Mouse (Mus musculus) limb, embryonic 10.5 days (tissue): ENCODE data around the gene Ube4a. TPM values are rescaled to one million over a fixed set of nuclear protein-coding genes. Genes with fewer than 3 reads are reported as not detected.

Source experiments
- DNase-seq: peaks from one replicate; pipeline ENCODE4 v3.0.0-alpha.2; 2017; ENCODE audit warnings: low spot score
- H3K27ac ChIP-seq: fragments of 300-500 bp; sonication (generic); 2 replicates; pipeline ENCODE4 v1.5.1; 2016; ENCODE audit warnings: mild to moderate bottlenecking
- H3K27me3 ChIP-seq: fragments of 300-500 bp; sonication (generic); 2 replicates; pipeline ENCODE4 v1.6.1; 2016; ENCODE audit warnings: low read depth, mild to moderate bottlenecking; ENCODE audit not compliant: poor library complexity, severe bottlenecking
- H3K36me3 ChIP-seq: fragments of 300-500 bp; sonication (generic); 2 replicates; pipeline ENCODE4 v1.6.1; 2016; ENCODE audit warnings: mild to moderate bottlenecking, moderate library complexity
- H3K4me1 ChIP-seq: fragments of 300-500 bp; sonication (generic); 2 replicates; pipeline ENCODE4 v1.6.1; 2016
- H3K4me3 ChIP-seq: fragments of 300-500 bp; sonication (generic); 2 replicates; pipeline ENCODE4 v1.5.1; 2016; ENCODE audit warnings: mild to moderate bottlenecking, moderate library complexity
- H3K9me3 ChIP-seq: fragments of 300-500 bp; sonication (generic); replicated peaks from 2 replicates; pipeline ENCODE4 v1.6.1; 2016; ENCODE audit warnings: mild to moderate bottlenecking
- WGBS: fragments of 180-500 bp; shearing (Covaris S2); methylation state at CpG from one replicate; pipeline ENCODE4 v1.1.7; 2016; 5-methylcytosine and 5-hydroxymethylcytosine counted together
- polyA plus RNA-seq: library from polyadenylated mRNA; unstranded; fragments of >200 nt; fragmentation: Nextera tagmentation; extraction: Ambion mirVana; gene quantifications from 2 replicates; pipeline ENCODE4 v1.2.1, GENCODE M21; 2016

Gene Ube4a
- polyA plus RNA-seq, 1 experiment from 2014 or later, result 24.2 TPM

DNA sequence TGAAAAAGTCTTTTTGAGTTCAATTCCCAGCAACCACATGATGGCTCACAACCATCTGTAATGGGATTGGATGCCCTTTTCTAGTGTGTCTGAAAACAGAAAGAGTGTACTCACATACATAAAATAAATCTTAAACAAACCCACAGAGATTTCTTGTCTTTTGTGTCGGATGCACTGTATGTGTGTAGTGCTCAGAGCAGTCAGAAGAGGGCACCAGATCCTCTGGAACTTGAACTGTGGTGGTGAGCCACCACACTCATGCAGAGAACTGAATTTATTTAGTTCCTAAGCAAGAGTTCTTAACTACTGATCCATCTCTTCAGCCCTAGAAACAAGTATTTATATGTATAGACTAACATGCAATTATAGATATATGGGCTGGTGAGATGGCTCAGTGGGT is 49.2 kb downstream of the Ube4a start:
- WGBS, result 67% methylated on average over 1 of the region's 1 CpGs
- Histone ChIP-seq H3K27ac (no peak overlapping the region), H3K27me3 (no peaks in the 10 kb centered on the region), H3K9me3 (no peaks in the 10 kb centered on the region), H3K4me1 (peaks cover 5% of the 10 kb centered on the region; the same call in 1 of the 2 replicates), H3K36me3 (peaks cover 39% of the 10 kb centered on the region), H3K4me3 (no peak overlapping the region)
- DNase-seq, result peak; percentile 33

- Histone ChIP-seq H3K9me3 (no peaks in the 10 kb centered on the region), H3K4me3 (no peak overlapping the region), H3K27me3 (no peaks in the 10 kb centered on the region), H3K36me3 (peaks cover 54% of the 10 kb centered on the region), H3K27ac (no peak overlapping the region), H3K4me1 (peaks cover 5% of the 10 kb centered on the region; the same call in 1 of the 2 replicates)
- DNase-seq, result no peak
- WGBS, result 93% methylated on average over 4 of the region's 4 CpGs
Observed at GRCm38 (mm10) chr9:44914706-44915105, 50.7 kb downstream of the Ube4a start.

DNA sequence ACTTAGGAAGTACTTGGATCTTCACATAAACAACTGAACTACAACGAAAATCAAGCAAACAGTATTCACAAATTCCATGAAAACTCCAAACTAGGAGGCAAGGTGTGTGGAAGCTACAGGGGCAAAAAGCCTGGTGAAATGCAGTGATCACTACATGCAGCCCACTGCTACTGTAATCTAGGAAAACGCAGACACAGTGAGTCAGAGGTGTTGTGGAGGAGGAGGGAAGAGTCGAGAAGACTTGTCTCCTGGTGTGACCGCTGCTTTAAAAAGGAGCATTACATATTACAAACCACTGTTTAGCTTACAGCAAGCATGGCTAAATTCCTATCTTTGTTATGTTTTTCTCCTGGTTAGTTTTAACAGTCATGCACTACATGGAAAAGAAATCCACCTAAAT is 54.0 kb downstream of the Ube4a start:
- WGBS, result 97% methylated on average over 4 of the region's 4 CpGs
- Histone ChIP-seq H3K4me1 (peaks cover under 1% of the 10 kb centered on the region; the same call in 1 of the 2 replicates), H3K36me3 (peaks cover 46% of the 10 kb centered on the region), H3K27me3 (no peaks in the 10 kb centered on the region), H3K9me3 (no peaks in the 10 kb centered on the region), H3K27ac (no peak overlapping the region), H3K4me3 (no peak overlapping the region)
- DNase-seq, result no peak

GRCm38 (mm10) chr9:44905620-44906019 is 59.8 kb downstream of the Ube4a start:
- no peak for DNase-seq
- Histone ChIP-seq H3K4me1 (0 out of 2 replicates have a peak, but pooled peaks cover 3% of the 10 kb centered on the region), H3K36me3 (peaks cover 9% of the 10 kb centered on the region), H3K9me3 (no peaks in the 10 kb centered on the region), H3K4me3 (no peak overlapping the region), H3K27me3 (no peaks in the 10 kb centered on the region), H3K27ac (no peak overlapping the region)
- 82% methylated on average over 4 of the region's 4 CpGs for WGBS

DNA sequence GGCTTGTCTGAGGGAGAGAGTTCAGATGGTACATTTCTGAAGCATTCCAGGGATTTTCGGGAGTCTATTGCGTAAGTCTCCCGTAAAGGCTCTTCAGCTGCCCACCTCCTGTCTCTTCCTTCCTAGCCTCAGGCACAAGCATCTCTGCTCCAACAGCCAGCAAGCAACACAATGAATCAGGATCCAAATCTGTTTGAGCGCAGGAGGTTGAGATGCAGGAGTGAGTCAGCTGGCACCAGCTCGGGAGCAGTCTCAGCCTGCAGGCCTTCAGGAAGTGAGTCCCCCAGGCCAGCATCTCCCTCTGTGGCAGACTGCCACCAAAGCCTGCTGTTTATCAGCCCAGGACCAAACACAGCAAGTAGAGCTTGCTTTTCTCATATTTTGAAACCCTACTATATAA is 60.4 kb downstream of the Ube4a start:
- H3K4me1 ChIP-seq, result 0 out of 2 replicates have a peak, but pooled peaks cover 3% of the 10 kb centered on the region
- WGBS, result 69% methylated on average over 5 of the region's 5 CpGs
- no peak overlapping the region for H3K4me3 ChIP-seq
- H3K9me3 ChIP-seq, result no peaks in the 10 kb centered on the region
- DNase-seq, result no peak
- no peaks in the 10 kb centered on the region for H3K27me3 ChIP-seq
- peaks cover 2% of the 10 kb centered on the region for H3K36me3 ChIP-seq
- H3K27ac ChIP-seq, result no peak overlapping the region

DNA sequence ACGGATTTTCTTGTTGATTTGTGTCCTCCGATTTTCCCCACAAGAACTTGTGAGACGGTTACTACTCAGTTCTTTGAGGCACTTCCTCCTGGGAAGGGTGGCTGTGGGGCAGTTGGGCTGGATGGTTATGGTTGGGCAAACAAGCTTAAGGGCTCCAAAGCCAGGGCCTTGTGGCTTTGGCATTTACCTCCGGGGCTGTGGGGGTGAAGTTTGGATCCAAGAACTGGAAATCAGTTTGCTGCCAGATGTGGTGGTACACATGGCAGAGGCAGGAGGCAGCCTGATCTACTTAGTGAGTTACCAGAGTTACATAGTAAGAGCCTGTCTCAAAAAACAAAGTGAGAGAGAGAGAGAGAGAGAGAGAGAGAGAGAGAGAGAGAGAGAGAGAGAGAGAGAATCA is 61.5 kb downstream of the Ube4a start:
- Histone ChIP-seq H3K4me1 (0 out of 2 replicates have a peak, but pooled peaks cover 3% of the 10 kb centered on the region), H3K27me3 (no peaks in the 10 kb centered on the region), H3K36me3 (no peaks in the 10 kb centered on the region), H3K27ac (no peak overlapping the region), H3K9me3 (no peaks in the 10 kb centered on the region), H3K4me3 (no peak overlapping the region)
- WGBS, result 87% methylated on average over 4 of the region's 4 CpGs
- no peak for DNase-seq

- Histone ChIP-seq H3K36me3 (no peaks in the 10 kb centered on the region), H3K4me1 (no peaks in the 10 kb centered on the region)
Observed at GRCm38 (mm10) chr9:44900402-44900801, 65.0 kb downstream of the Ube4a start.

DNA sequence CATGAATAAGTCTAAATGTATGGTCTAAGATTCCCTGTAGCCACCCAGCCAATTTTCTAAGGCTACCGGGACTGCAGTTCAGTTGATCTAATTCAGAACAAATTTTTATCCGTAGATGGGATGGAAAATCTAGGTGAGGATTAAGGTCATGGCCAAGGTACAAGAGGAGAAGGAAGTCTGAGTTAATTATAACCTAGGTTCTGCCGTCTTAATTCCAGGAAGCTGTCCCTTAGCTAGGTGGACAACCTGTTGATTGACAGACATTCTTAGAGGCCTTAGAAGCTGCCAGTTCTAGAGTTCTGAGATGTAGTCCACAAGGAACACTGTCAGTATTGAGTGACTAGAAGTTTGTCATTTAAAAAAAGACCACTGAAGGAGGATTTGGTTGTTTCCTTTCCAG is 65.7 kb downstream of the Ube4a start:
- no peak overlapping the region for H3K4me3 ChIP-seq
- no peak for DNase-seq
- no peaks in the 10 kb centered on the region for H3K9me3 ChIP-seq
- no peaks in the 10 kb centered on the region for H3K27me3 ChIP-seq
- H3K4me1 ChIP-seq, result no peaks in the 10 kb centered on the region
- WGBS, result 91% methylated on average over 3 of the region's 3 CpGs
- H3K27ac ChIP-seq, result no peak overlapping the region
- H3K36me3 ChIP-seq, result no peaks in the 10 kb centered on the region

More at GRCm38 (mm10) chr9:44900402-44900801, 65.0 kb downstream of the Ube4a start:
- no peaks in the 10 kb centered on the region for H3K9me3 ChIP-seq
- no peak for DNase-seq
- no peaks in the 10 kb centered on the region for H3K27me3 ChIP-seq
- WGBS, result 67% methylated on average over 4 of the region's 4 CpGs
- H3K27ac ChIP-seq, result no peak overlapping the region
- H3K4me3 ChIP-seq, result no peak overlapping the region

GRCm38 (mm10) chr9:44897024-44897423 is 68.4 kb downstream of the Ube4a start:
- DNase-seq, result no peak
- H3K27ac ChIP-seq, result no peak overlapping the region
- H3K36me3 ChIP-seq, result no peaks in the 10 kb centered on the region
- H3K4me3 ChIP-seq, result no peak overlapping the region
- no peaks in the 10 kb centered on the region for H3K4me1 ChIP-seq
- H3K9me3 ChIP-seq, result no peaks in the 10 kb centered on the region
- no peaks in the 10 kb centered on the region for H3K27me3 ChIP-seq
- 68% methylated on average over 4 of the region's 4 CpGs for WGBS

- WGBS, result 64% methylated on average over 3 of the region's 3 CpGs
- Histone ChIP-seq H3K4me3 (no peak overlapping the region), H3K36me3 (no peaks in the 10 kb centered on the region), H3K9me3 (no peaks in the 10 kb centered on the region), H3K4me1 (no peaks in the 10 kb centered on the region), H3K27me3 (no peaks in the 10 kb centered on the region), H3K27ac (no peak overlapping the region)
- no peak for DNase-seq
Observed at GRCm38 (mm10) chr9:44892664-44893063, 72.7 kb downstream of the Ube4a start.

GRCm38 (mm10) chr9:44891210-44891609 is 74.2 kb downstream of the Ube4a start:
- Histone ChIP-seq H3K36me3 (no peaks in the 10 kb centered on the region), H3K4me1 (no peaks in the 10 kb centered on the region), H3K4me3 (no peak overlapping the region), H3K27me3 (no peaks in the 10 kb centered on the region), H3K9me3 (no peaks in the 10 kb centered on the region), H3K27ac (no peak overlapping the region)
- WGBS, result 87% methylated on average over 6 of the region's 6 CpGs
- no peak for DNase-seq

DNA sequence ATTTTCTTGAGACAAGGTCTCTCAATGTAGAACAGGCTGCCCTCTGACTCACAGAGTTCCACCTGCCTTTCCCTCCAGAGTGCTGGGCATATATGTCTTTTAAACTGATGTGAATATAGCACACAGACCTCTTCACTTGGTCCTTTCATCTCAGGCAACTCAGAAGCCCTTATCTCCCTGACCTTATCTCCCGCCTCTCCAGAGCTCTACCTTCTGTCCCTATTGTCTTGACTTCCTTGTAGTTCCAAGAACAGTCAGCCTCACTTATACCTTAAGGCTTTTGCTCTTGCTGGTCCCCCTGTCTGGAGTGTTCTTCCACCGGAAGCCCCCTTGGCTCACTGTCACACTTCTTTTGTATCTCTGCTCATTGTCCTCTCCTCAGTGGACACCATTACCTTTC is 75.3 kb downstream of the Ube4a start:
- no peaks in the 10 kb centered on the region for H3K27me3 ChIP-seq
- H3K36me3 ChIP-seq, result no peaks in the 10 kb centered on the region
- DNase-seq, result no peak
- no peak overlapping the region for H3K4me3 ChIP-seq
- H3K9me3 ChIP-seq, result no peaks in the 10 kb centered on the region
- H3K4me1 ChIP-seq, result no peaks in the 10 kb centered on the region
- H3K27ac ChIP-seq, result no peak overlapping the region
- 59% methylated on average over 2 of the region's 2 CpGs for WGBS

DNA sequence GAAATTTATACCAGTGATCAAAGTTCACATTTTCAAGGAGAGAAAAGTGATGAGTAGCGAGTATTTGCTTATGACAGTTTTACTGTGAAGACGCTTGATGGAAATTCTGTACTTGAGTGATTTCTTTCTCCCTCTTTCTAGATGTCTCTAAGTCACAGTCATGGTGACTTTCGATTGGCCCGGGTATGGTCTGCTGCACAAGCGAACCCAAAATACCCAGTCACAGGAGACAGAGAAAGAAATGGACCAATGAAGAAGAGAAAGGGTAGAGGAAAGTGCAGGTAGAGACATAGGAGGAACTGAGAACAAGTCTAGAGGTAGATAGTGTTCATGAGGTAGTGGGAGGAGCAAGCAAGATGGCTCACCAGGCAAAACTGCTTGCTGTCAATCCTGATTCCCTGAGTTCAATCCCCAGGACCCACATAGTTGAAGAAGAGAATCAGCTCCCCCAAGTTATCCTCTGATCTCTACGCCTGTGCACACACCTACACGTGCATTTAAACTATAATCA is 77.2 kb downstream of the Ube4a start:
- no peaks in the 10 kb centered on the region for H3K27me3 ChIP-seq
- H3K9me3 ChIP-seq, result no peaks in the 10 kb centered on the region
- no peak for DNase-seq
- H3K27ac ChIP-seq, result no peak overlapping the region
- no peak overlapping the region for H3K4me3 ChIP-seq
- peaks cover 3% of the 10 kb centered on the region for H3K4me1 ChIP-seq
- no peaks in the 10 kb centered on the region for H3K36me3 ChIP-seq
- 88% methylated on average over 7 of the region's 7 CpGs for WGBS

DNA sequence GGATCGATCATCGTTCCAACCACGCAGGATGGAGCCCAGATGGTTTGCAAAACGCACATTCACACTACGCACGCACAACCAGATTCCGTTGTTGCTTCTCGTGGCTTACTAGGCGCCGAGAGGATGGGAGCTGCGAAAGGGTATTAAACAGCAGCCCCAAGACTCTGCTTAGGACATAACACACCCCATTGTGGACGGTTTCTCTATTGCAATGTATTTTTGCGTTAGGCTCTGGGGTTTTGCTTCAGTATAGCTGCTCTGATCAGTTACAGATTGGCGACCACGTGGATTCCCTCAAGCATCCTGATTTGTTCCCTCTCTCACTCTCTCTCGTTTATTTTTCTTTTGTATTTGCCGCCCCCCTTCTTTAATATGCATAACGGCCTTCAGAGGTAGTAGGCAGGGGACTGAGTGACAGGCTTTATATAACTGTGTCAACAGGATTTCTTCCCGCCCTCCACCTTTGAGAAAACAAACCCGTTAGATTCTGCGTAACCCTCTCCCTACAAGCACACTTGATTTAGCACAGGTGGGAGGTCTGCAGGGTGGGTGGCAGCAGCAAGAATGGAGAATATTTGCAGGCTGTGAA is 82.3 kb downstream of the Ube4a start:
- under 1% methylated on average over 21 of the region's 21 CpGs for WGBS
- Histone ChIP-seq H3K9me3 (no peaks in the 10 kb centered on the region), H3K36me3 (0 out of 2 replicates have a peak, but pooled peaks cover 2% of the 10 kb centered on the region), H3K27me3 (no peaks in the 10 kb centered on the region), H3K4me3 (peak overlapping the region; percentile 98), H3K4me1 (peaks cover 33% of the 10 kb centered on the region), H3K27ac (peak overlapping the region; percentile 98)
- peak; percentile 39 for DNase-seq
